Mouse (Mus musculus) small intestine, adult 2 months (tissue): ENCODE measurements around the gene Socs3.

ENCODE experiments used
- CTCF ChIP-seq: fragments of 200-500 bp; IDR thresholded peaks from 2 replicates; pipeline ENCODE4 v1.5.1; 2012; ENCODE audit warnings: low read depth, mild to moderate bottlenecking, control low read depth, inconsistent platforms, low read length, moderate library complexity, mixed read lengths; ENCODE audit not compliant: insufficient replicate concordance, insufficient read length; ENCODE audit errors: extremely low read depth
- POLR2A ChIP-seq: fragments of 200-500 bp; IDR thresholded peaks from 2 replicates; pipeline ENCODE4 v1.6.1; 2012; ENCODE audit warnings: low read depth, mild to moderate bottlenecking, control low read depth, inconsistent platforms, low read length, moderate library complexity

GRCm38 (mm10) chr11:117995255-117995654, 25.4 kb upstream of the Socs3 start:
- no peak for TF ChIP-seq POLR2A
- no peak for TF ChIP-seq CTCF
